Comparison of ENCODE assay signal across 8 mouse cellular contexts in genomic region chrX:166344228-166345015, GRCm38 (mm10).
DNase-seq lines count a peak whose midpoint lies in the region; ATAC-seq and TF ChIP-seq lines count a peak whose summit lies in the region.

No protein-coding gene starts in this region.

- 20% methylated on average over 9 of the region's 10 CpGs for WGBS in heart, embryonic 15.5 days
- 14% methylated on average over 10 of the region's 10 CpGs for WGBS in cerebellum, adult 2 months
- WGBS in forebrain, postnatal 0 days, result 37% methylated on average over 10 of the region's 10 CpGs

- DNase-seq in heart, adult 11 months, result no peak
- peak; percentile 67 to 73 for DNase-seq in cerebellum, adult 2 months
- peak; percentile 84 for DNase-seq in forebrain, postnatal 0 days
- DNase-seq in left cerebral cortex, adult 2 months (ENCODE audit: extremely low spot score in 1 of 2, low spot score in 2 of 2), result peak; percentile 46 to 57
- peak; percentile 18 for DNase-seq in retina, adult 2 months (ENCODE audit: low read depth, low spot score)
- DNase-seq in gastrocnemius, postnatal 36 days, result no peak

- H3K4me2 ChIP-seq in heart, embryonic 15.5 days, result peak overlapping the region; percentile 49
- H3K4me2 ChIP-seq in forebrain, postnatal 0 days (ENCODE audit: low read depth), result peak overlapping the region; percentile 33

- H3K36me3 ChIP-seq in heart, embryonic 15.5 days, result no peaks in the 10 kb centered on the region
- H3K36me3 ChIP-seq in forebrain, postnatal 0 days (ENCODE audit: insufficient read depth), result no peaks in the 10 kb centered on the region

- TF ChIP-seq CTCF in cerebellum, adult 2 months (IDR thresholded peaks at IDR 0.05; ENCODE audit: borderline replicate concordance, insufficient read depth, low read depth, low read length), result no peak
- TF ChIP-seq CTCF in forebrain, postnatal 0 days (IDR thresholded peaks at IDR 0.05; ENCODE audit: low read depth), result no peak
- TF ChIP-seq CTCF in left cerebral cortex, adult 2 months (IDR thresholded peaks at IDR 0.05), result no peak

- ATAC-seq in heart, embryonic 15.5 days (replicated peaks; ENCODE audit: insufficient number of reproducible peaks, insufficient read depth, low FRiP score, low read depth), result no peak
- ATAC-seq in forebrain, postnatal 0 days, result peak; percentile 93
- no peak for ATAC-seq in inflammation-experienced regulatory T-cells, adult 6 months

- peak overlapping the region; percentile 26 for H3K4me3 ChIP-seq in heart, embryonic 15.5 days
- H3K4me3 ChIP-seq in cerebellum, adult 2 months (replicated peaks; ENCODE audit: insufficient read depth, low read depth, low read length), result peak overlapping the region; percentile 90
- H3K4me3 ChIP-seq in forebrain, postnatal 0 days (ENCODE audit: low read depth, low read length), result peak overlapping the region; percentile 49
- H3K4me3 ChIP-seq in left cerebral cortex, adult 2 months, result peak overlapping the region; percentile 58

- no peaks in the 10 kb centered on the region for H3K27me3 ChIP-seq in heart, embryonic 15.5 days
- H3K27me3 ChIP-seq in cerebellum, adult 2 months (ENCODE audit: control insufficient read depth, insufficient read depth, low read length), result no peaks in the 10 kb centered on the region
- no peaks in the 10 kb centered on the region for H3K27me3 ChIP-seq in forebrain, postnatal 0 days (ENCODE audit: insufficient read depth, low read length)

- intact Hi-C loops in left cerebral cortex, adult 2 months (cut with DNase I), result loop anchor here (5.0 kb wide), 1 partner anchor 102 kb away; no protein-coding TSS in a partner anchor
- intact Hi-C loops in gastrocnemius, postnatal 36 days (cut with DNase I), result loop anchor here (10.0 kb wide), 1 partner anchor 60 kb away; no protein-coding TSS in a partner anchor

- H3K27ac ChIP-seq in heart, embryonic 15.5 days, result no peak overlapping the region
- H3K27ac ChIP-seq in cerebellum, adult 2 months (ENCODE audit: insufficient read depth, low read length), result peak overlapping the region; percentile 99
- peak overlapping the region; percentile 92 for H3K27ac ChIP-seq in forebrain, postnatal 0 days (ENCODE audit: low read depth, low read length)
- H3K27ac ChIP-seq in left cerebral cortex, adult 2 months, result peak overlapping the region; percentile 91

- no peaks in the 10 kb centered on the region for H3K9me3 ChIP-seq in heart, embryonic 15.5 days (replicated peaks)
- no peaks in the 10 kb centered on the region for H3K9me3 ChIP-seq in forebrain, postnatal 0 days (ENCODE audit: low read length)

- TF ChIP-seq POLR2A in cerebellum, adult 2 months (IDR thresholded peaks at IDR 0.05; ENCODE audit: borderline replicate concordance, insufficient read depth, low read length), result peak; percentile 36; the same call in 1 of the 2 replicates

- H3K9ac ChIP-seq in heart, embryonic 15.5 days, result no peak overlapping the region
- H3K9ac ChIP-seq in forebrain, postnatal 0 days, result peak overlapping the region; percentile 71

- H3K4me1 ChIP-seq in heart, embryonic 15.5 days (replicated peaks), result no peaks in the 10 kb centered on the region
- peaks cover 8% of the 10 kb centered on the region for H3K4me1 ChIP-seq in cerebellum, adult 2 months (ENCODE audit: control insufficient read depth, insufficient read depth, low read length)
- no peaks in the 10 kb centered on the region for H3K4me1 ChIP-seq in forebrain, postnatal 0 days (ENCODE audit: insufficient read depth)

Comparison
In these comparisons a context has a peak if more than half of its experiments do, and no peak if none do; other contexts are left out.
1. H3K4me3 ChIP-seq: peak in every context shown above with its lines; median percentile 90 in cerebellum, adult 2 months; 58 in left cerebral cortex, adult 2 months; 49 in forebrain, postnatal 0 days; 26 in heart, embryonic 15.5 days.
2. DNase-seq: peak in cerebellum, adult 2 months (2 of 2), forebrain, postnatal 0 days (single experiment), left cerebral cortex, adult 2 months (2 of 2) and retina, adult 2 months (single experiment); none in heart, adult 11 months (single experiment) and gastrocnemius, postnatal 36 days (0 of 2).